Mouse (Mus musculus) limb, embryonic 14.5 days (tissue): ENCODE measurements around the gene Gad1. TPM values are rescaled to one million over a fixed set of nuclear protein-coding genes. Genes with fewer than 3 reads are reported as not detected.

Experiments used
- ATAC-seq: fragments of 200-750 bp; cut with Nextera tagmentation; 2 replicates; pipeline ENCODE4 v1.8.0; 2017; ENCODE audit warnings: low read depth, moderate number of reproducible peaks, moderate TSS enrichment; ENCODE audit not compliant: low FRiP score
- DNase-seq: peaks from one replicate; pipeline ENCODE4 v3.0.0-alpha.2; 2015; ENCODE audit warnings: low spot score
- H3K27ac ChIP-seq: fragments of 300-500 bp; sonication (generic); replicated peaks from 2 replicates; pipeline ENCODE4 v1.5.1; 2014; ENCODE audit warnings: low read depth, mild to moderate bottlenecking, low read length, moderate library complexity, mixed read lengths
- H3K27me3 ChIP-seq: fragments of 300-500 bp; sonication (generic); 2 replicates; pipeline ENCODE4 v1.6.1; 2014; ENCODE audit warnings: low read length, mixed read lengths; ENCODE audit not compliant: control insufficient read depth, insufficient read depth
- H3K36me3 ChIP-seq: fragments of 300-500 bp; sonication (generic); 2 replicates; pipeline ENCODE4 v1.6.1; 2014; ENCODE audit warnings: mild to moderate bottlenecking, low read length, moderate library complexity, mixed read lengths; ENCODE audit not compliant: control insufficient read depth, insufficient read depth
- H3K4me1 ChIP-seq: fragments of 300-500 bp; sonication (generic); 2 replicates; pipeline ENCODE4 v1.6.1; 2014; ENCODE audit warnings: antibody characterized with exemption, low read length, mixed read lengths; ENCODE audit not compliant: control insufficient read depth, insufficient read depth
- H3K4me2 ChIP-seq: fragments of 300-500 bp; sonication (generic); replicated peaks from 2 replicates; pipeline ENCODE4 v1.6.1; 2014; ENCODE audit warnings: low read depth, mild to moderate bottlenecking, low read length, moderate library complexity; ENCODE audit not compliant: severe bottlenecking
- H3K4me3 ChIP-seq: fragments of 300-500 bp; sonication (generic); replicated peaks from 2 replicates; pipeline ENCODE4 v1.5.1; 2014; ENCODE audit warnings: low read length
- H3K9ac ChIP-seq: fragments of 300-500 bp; sonication (generic); 2 replicates; pipeline ENCODE4 v1.6.1; 2014; ENCODE audit warnings: mild to moderate bottlenecking, low read depth, low read length, moderate library complexity; ENCODE audit not compliant: severe bottlenecking
- H3K9me3 ChIP-seq: fragments of 300-500 bp; sonication (generic); 2 replicates; pipeline ENCODE4 v1.6.1; 2016; ENCODE audit warnings: low read length; ENCODE audit not compliant: control insufficient read depth
- POLR2A ChIP-seq: fragments of 200-500 bp; IDR thresholded peaks from 2 replicates; pipeline ENCODE4 v1.8.0; 2012; ENCODE audit warnings: inconsistent platforms, mild to moderate bottlenecking, moderate library complexity, borderline replicate concordance; ENCODE audit not compliant: insufficient read depth, insufficient read length; ENCODE audit errors: extremely low read depth
- WGBS: fragments of 180-500 bp; shearing (Covaris S2); extraction: QIAGEN DNeasy Blood & Tissue Kit; methylation state at CpG from one replicate; pipeline ENCODE4 v1.1.7; 2014; 5-methylcytosine and 5-hydroxymethylcytosine counted together
- polyA plus RNA-seq, 2 experiments: library from polyadenylated mRNA; depleted of rRNA in 1 of 2; stranded (reverse) in 1 of 2; unstranded in 1 of 2; fragments of >200 nt; fragmentation: Nextera tagmentation in 1 of 2; extraction: Ambion mirVana in 1 of 2; gene quantifications; 2 replicates each; pipeline versions ENCODE4 v1.2.1 to v1.2.3; 2012 to 2014

Gad1 gene
- polyA plus RNA-seq, 2 experiments = 0.37 to 0.91 TPM

DNA sequence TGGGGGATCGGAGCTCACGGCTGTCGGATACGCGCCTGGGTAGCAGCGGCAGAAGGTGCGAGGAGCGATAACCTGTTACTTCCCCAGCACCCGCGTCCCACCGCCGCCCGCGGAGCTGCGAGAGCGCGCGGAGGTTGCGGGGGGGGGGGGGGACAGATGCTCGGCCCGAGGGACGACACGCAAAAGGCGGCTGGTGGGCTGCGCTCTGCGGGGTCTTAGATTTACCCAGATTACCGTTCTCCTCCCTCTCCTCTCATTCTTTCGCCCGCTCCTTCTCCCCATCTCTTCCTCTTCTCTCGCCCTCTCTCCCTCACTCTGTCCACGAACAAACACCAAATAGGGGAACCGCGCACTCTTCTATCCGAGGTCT lies 9.7 kb downstream of the Gad1 start:
- Histone ChIP-seq H3K36me3 (no peaks in the 10 kb centered on the region), H3K4me3 (peak overlapping the region; percentile 25), H3K27ac (no peak overlapping the region), H3K9ac (no peak overlapping the region), H3K4me1 (peaks cover 27% of the 10 kb centered on the region), H3K9me3 (no peaks in the 10 kb centered on the region), H3K4me2 (peak overlapping the region; percentile 40), H3K27me3 (peaks cover 92% of the 10 kb centered on the region)
- no peak for DNase-seq
- 1% methylated on average over 21 of the region's 34 CpGs for WGBS
- TF ChIP-seq POLR2A = no peak
- no peak for ATAC-seq

DNA sequence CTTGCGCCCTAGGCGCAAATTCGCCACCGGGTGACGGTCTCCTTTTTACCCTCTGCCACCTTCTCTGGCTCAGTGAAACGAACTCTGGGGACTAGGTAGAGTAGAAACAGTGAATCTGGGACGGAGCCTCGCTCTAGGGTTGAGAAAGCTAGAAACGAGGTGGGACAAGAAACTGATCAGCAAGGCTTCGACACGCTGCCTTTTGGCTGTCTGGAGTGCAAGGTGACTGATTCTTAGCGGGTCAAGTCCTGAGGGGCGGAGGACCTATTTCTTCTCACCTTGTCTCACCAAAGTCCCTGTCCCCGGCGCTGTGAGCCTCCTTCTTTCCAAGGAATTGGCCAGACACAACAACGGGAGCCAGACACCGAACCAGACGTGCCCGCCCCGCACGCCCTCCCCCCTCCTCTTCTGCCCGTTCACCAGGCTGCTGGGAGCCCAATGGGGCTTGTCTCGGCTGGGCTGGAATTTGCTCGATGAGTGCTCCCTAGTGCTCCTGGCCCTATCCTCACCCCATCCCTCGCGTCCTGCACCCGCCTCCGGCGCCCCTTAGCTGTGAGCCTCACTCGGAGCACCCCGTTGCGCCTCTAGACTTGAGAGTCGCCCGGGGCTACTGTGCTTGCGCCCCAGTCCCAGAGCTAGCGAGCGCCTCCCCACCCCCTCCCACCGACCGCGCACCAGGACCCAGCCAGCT lies 10.3 kb downstream of the Gad1 start:
- ATAC-seq = no peak
- H3K4me2 ChIP-seq = peak overlapping the region; percentile 15; the same call in 1 of the 2 replicates
- DNase-seq = no peak
- under 1% methylated on average over 37 of the region's 40 CpGs for WGBS
- peaks cover 29% of the 10 kb centered on the region for H3K4me1 ChIP-seq
- H3K4me3 ChIP-seq = peak overlapping the region; percentile 25
- no peaks in the 10 kb centered on the region for H3K36me3 ChIP-seq
- TF ChIP-seq POLR2A = no peak
- H3K27me3 ChIP-seq = peaks cover 97% of the 10 kb centered on the region
- H3K27ac ChIP-seq = no peak overlapping the region
- H3K9ac ChIP-seq = no peak overlapping the region
- no peaks in the 10 kb centered on the region for H3K9me3 ChIP-seq

GRCm38 (mm10) chr2:70563721-70564645 lies 11.1 kb downstream of the Gad1 start:
- no peak for DNase-seq
- peaks cover 100% of the 10 kb centered on the region for H3K27me3 ChIP-seq
- H3K4me2 ChIP-seq = peak overlapping the region; percentile 15; the same call in 1 of the 2 replicates
- no peaks in the 10 kb centered on the region for H3K36me3 ChIP-seq
- H3K4me1 ChIP-seq = peaks cover 37% of the 10 kb centered on the region
- no peak overlapping the region for H3K27ac ChIP-seq
- no peak for TF ChIP-seq POLR2A
- peak overlapping the region; percentile 25 for H3K4me3 ChIP-seq
- WGBS = under 1% methylated on average over 38 of the region's 38 CpGs
- no peak for ATAC-seq
- H3K9ac ChIP-seq = no peak overlapping the region
- H3K9me3 ChIP-seq = no peaks in the 10 kb centered on the region

DNA sequence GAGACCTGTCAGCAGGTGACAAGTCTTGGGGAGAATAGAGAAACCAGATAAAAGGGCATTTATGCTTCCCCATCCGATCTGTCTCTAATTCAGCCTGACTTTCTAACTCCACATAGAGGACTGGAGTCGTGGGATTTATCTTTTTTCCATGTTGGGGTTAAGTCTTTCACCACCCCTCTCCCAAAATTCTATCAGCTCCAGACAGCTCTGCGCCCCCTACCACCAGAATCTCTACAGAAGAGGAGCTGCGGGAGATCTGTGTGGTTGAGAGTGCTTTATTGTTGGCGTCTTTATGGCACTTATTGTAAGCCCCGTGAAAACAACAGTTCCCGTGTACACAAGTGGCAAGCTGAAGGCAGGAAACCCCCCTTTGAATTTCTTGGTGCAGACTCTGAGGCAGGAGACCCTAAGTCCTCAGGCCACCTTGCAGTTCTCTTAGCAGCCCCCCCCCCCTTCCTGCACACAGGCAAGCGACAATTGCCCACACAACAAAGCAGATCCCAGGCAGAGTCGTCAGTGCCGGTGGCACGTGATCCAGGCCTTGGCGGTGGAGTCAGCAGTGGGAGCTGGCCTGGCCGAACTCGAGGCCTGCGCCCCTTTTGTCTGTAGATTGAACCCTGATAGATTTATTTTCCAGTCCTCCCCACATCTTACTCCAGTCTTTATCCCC lies 11.9 kb downstream of the Gad1 start:
- DNase-seq (no peak), ATAC-seq (no peak)
- no peak overlapping the region for H3K9ac ChIP-seq
- no peak for TF ChIP-seq POLR2A
- no peak overlapping the region for H3K4me3 ChIP-seq
- H3K36me3 ChIP-seq = no peaks in the 10 kb centered on the region
- peaks cover 100% of the 10 kb centered on the region for H3K27me3 ChIP-seq
- no peak overlapping the region for H3K27ac ChIP-seq
- 3% methylated on average over 15 of the region's 15 CpGs for WGBS
- H3K9me3 ChIP-seq = no peaks in the 10 kb centered on the region
- no peak overlapping the region for H3K4me2 ChIP-seq
- peaks cover 37% of the 10 kb centered on the region for H3K4me1 ChIP-seq
